Mouse (Mus musculus) monocyte, adult 5-6 weeks (primary cell): Measurements from ENCODE around the gene Htra1. TPM values are rescaled to one million over a fixed set of nuclear protein-coding genes. Genes with fewer than 3 reads are reported as not detected.

Experiments
- ATAC-seq: fragments of 153-309, 156-312 bp; replicated peaks from 2 replicates; pipeline ENCODE4 v1.8.0; 2017; ENCODE audit warnings: mild to moderate bottlenecking; ENCODE audit not compliant: low TSS enrichment, insufficient number of reproducible peaks, severe bottlenecking, poor library complexity, low FRiP score
- total RNA-seq: library from RNA; stranded (forward); fragments of 200-1000, 200-491, 200-594 nt; gene quantifications from 3 replicates; pipeline ENCODE4 v1.2.3, GENCODE M21; 2017

The Htra1 gene
- total RNA-seq, result 0.39 TPM in 1 of 3 replicates, not detected in the others

DNA sequence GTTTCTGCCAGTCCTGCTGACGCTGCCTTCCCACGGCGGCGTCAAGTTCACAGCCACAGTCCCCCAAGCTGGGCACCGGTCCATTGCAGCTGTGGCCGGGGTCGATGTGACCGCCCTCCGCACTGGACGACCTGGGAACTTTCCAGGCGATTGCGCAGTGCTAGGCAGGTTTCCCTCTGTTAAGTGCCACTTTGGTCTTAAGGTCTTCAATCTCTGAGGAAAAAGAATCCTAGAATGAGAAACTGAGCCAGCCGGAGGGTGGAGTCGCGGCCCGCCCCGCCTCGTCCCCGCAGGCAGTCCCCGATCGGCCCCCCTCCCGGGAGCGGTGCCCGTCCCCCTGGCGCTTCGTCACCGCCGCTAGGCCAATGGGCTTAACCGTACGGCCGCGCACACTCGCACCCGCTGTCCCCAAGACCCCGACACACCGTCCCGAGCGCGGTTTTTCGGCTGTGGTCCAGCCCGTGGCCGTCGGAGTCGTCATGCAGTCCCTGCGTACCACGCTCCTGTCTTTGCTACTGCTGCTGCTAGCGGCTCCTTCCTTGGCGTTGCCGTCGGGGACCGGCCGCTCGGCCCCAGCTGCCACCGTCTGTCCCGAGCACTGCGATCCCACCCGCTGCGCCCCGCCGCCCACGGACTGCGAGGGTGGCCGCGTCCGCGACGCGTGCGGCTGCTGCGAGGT is at the start of gene Htra1:
TSS of gene Htra1 (plus strand) at position 319 of the 679 bp plus-strand sequence.
- ATAC-seq, result no peak

DNA sequence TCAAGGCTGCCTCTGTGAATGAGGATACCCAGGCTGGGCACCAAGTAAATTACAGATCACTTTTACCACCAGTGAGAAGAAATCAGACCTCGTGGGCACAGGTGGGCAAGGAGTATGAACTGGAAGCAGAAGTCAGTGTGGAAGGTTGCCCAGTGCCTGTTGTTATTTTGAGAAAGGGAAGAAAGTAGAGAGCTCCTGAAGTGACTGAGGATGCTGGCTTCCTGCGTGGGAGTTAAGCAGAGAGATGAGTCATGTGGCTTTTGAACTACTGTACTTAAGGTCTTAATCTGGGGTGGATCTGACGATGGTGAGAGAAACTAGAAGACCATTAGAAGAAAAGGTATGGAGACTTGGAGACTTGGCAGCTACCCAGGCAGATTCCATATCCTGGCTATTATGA is 49.7 kb upstream of the Htra1 start:
- no peak for ATAC-seq

DNA sequence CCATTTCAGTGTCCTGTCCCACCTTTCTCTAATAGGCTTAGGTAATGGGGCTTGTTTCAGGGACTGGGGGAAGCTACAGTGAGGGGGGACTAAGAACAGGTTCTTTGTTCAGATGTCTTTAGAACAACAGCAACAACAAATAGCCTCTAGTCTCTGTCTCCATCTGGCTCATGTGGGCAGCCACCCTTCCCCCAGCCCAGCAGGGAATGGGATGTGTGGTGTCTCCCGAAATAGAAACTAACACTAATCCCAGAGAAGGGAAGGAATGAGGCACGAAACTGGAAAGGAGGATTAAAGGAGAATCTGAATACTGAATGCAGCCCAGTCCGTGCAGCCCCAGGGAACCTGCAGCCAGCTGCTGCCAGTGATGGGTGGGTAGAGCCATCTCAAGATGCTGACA is 48.0 kb upstream of the Htra1 start:
- no peak for ATAC-seq

GRCm38 (mm10) chr7:130890871-130891270 is 45.0 kb upstream of the Htra1 start:
- no peak for ATAC-seq

DNA sequence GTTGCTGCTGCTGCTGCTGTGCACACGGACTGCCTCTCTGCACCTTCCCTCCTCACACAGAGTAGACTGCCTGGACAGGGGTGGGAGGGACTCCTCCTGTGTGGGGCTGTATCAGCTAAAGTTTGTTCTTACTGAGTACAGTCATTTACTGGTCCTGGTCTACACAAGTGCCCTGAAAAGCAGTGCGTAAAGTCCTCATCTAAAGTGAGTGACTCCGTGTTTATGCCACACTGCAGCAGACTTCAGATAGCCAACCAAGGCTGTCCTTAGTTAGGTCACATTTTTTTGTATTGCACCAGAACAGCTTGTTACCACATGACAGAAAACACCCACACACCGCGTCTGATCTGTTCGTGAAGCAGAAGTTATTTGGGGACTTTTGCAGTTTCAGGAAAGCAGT is 42.9 kb upstream of the Htra1 start:
- peak; percentile 90 for ATAC-seq

DNA sequence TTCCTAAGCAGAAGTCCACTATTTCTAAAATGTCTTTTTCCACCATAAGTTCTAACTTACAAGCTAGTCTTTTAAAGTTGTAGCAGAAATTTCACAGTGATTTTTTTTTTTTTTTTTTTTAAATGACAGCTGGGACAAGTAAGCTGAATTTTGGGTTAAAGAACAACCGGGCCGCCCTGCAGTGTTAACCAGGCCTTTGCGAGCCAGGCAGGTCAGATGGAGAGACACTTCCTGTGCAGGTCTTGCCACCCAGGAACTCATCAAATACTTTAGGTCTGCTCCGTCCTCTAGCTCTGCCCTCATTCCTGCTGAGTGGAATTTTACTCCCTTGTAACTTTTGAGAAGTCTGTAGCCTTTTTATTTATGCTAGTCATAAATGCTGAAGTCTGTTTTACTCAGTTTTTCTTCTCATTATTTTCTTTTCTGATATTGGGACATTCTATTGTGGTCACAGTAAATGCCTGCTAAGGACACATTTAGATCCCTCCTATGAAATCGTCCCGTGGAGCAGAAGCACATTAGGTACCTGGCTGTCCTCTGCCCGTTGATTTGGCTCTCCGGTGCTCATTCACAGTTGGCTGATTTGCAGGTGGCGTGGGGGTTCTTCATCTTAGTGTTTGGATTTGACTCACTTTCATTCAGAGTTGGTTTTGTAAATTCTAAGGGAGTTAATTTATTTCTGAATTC is 40.8 kb upstream of the Htra1 start:
- ATAC-seq, result no peak

DNA sequence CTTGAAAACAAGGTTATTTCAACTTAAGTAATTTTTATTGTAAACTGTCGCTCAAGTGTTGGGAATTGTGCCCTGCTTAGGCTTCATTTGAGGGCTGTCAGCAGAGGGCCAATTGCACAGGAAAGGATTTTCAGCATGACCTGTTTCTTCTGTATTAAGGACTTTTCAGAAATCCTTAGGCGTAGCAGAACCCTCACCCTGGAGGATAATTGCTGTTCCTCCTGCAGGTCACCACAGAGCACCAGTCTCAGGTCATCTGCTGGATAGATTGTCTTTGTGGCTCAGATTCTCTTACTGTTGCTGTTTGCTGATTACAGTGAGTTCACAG is 40.3 kb upstream of the Htra1 start:
- ATAC-seq, result no peak

DNA sequence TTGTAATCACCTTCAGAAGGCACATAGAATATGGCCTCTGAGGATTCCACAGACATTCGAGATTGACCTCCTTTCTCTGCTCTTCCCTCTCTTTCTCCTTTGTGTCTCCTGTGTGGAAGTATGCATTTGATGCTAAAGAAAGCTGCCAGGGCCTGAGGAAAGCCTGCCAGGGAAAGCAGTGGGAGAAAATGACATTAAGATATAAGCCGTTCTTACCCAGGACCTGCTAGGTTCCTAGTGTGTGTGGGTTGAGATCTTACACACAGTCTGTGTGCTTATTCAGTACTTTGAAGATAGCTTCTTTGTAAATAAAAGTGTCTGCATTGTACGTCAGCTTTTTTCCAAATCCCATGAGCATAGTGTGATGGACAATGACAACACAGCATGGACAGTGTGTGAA is 39.8 kb upstream of the Htra1 start:
- ATAC-seq, result no peak

DNA sequence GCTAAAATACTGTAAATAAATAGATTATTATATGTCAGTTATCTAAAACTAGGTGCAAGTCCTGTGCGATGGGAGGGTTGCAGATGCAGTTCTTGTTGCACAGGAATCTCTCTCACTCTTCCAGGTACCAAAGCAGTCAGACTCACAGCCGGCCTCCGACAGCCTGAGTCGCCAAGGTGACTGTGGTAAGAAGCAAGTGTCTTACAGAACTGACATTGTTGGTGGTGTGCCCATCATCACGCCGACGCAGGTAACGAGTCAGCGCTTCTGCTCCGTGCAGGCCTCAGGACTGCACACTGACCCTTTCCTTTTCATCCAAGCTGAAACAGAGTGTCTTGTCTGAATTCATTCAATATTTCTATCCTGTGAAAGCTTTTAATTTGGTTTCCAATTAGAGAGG is 38.7 kb upstream of the Htra1 start:
- no peak for ATAC-seq

DNA sequence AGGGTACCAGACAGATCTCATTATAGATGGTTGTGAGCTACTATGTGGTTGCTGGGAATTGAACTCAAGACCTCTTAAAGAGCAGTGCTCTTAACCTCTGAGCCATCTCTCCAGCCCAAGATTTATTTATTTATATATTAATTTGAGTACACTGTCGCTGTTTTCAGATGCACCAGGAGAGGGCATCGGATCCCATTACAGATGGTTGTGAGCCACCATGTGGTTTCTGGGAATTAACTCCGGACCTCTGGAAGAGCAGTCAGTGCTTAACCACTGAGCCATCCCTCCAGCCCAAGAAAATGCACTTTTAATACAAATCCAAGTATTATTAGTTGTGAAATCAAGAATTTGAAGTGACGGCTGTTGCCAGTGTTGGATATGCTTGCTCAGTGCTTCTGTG is 37.5 kb upstream of the Htra1 start:
- ATAC-seq, result no peak

GRCm38 (mm10) chr7:130900233-130900848 is 35.6 kb upstream of the Htra1 start:
- ATAC-seq, result peak; percentile 55

- no peak for ATAC-seq
These were observed 33.0 kb upstream of the Htra1 start for GRCm38 (mm10) chr7:130902929-130903328.

DNA sequence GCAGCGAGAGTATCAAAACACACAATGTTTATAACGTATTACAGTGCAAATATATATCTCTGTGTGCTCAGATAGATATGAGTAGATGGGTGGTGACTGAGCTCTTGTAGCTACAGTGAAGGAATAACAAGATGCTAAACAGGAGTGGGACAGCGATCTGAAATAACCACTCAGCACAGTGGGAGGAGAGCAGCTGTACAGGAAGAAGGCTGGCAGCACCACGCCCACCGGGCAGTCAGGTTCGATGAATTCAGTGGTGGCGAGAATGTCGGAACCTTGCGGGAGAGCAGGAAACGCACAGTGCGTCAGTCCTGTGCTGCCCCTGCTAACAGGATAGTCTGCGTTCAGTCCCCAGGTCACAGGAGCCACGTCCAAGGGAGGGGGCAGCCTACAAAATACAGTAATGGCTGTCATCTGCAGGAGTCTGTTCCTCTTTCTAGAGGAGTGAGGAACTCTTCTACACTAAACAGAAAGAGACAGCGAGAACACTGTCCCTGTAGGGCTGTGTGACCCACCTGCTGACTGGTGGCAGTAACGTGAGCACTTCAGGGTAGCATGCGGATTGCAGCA is 32.3 kb upstream of the Htra1 start:
- ATAC-seq, result peak; percentile 80

DNA sequence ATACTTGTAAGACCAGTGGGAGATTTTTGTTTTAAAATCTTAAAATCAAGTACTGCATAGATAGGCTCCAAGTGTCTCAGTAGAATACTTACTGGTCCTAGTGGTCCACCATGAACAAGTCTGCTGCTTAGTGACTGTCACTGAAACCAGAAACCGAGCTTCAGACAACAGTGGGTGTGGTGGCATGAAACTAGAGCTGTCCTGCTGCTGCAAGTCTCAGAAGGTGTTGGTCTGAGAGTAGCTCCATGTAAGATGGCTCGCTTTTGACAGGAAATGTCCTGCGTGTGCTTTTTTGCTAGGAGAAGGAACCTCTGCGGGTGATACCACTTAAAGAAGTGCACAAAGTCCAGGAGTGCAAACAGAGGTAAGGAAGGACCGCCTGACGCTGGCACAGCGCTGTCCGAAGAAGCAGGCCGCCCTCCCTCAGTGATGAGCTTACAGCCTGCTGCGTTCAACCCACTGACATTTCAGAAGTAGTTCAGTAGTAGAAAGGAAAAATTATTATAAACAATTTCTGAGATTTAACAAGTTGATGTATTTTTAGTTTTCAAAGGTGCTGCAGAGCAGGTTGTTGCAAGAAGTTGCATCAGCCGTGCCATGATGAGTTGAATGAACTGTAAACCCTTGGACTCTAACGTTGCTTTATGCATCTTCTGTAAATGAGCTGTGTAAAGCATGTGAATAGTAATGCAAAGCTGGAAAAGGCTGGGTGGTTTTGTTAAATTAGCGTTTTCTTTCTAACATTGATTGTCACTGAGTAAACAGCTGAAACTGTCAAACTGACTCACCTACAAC is 31.1 kb upstream of the Htra1 start:
- no peak for ATAC-seq

GRCm38 (mm10) chr7:130910841-130911240 is 25.1 kb upstream of the Htra1 start:
- ATAC-seq, result no peak

GRCm38 (mm10) chr7:130914693-130915363 is 21.1 kb upstream of the Htra1 start:
- 0 out of 2 replicates have a peak, but pooled peaks have one; percentile 52 for ATAC-seq

GRCm38 (mm10) chr7:130918260-130918659 is 17.7 kb upstream of the Htra1 start:
- no peak for ATAC-seq

GRCm38 (mm10) chr7:130922981-130923731 is 12.8 kb upstream of the Htra1 start:
- ATAC-seq, result no peak
